Mouse (Mus musculus): ENCODE measurements around the gene Hnrnpa2b1.

Hnrnpa2b1 gene

GRCm38 (mm10) chr6:51468891-51469561 is 668 bp downstream of the Hnrnpa2b1 start:
- DNase-seq (ENCODE audit: low spot score in 2 of 2) = peak; percentile 50 to 72

GRCm38 (mm10) chr6:51467649-51468048 is 2.0 kb downstream of the Hnrnpa2b1 start:
- DNase-seq (ENCODE audit: low spot score in 2 of 2) = no peak

- no peak for DNase-seq (ENCODE audit: low spot score in 2 of 2)
Observed at GRCm38 (mm10) chr6:51460363-51460762, 9.3 kb downstream of the Hnrnpa2b1 start.

GRCm38 (mm10) chr6:51460021-51460360 is 9.7 kb downstream of the Hnrnpa2b1 start:
- no peak for DNase-seq (ENCODE audit: low spot score in 2 of 2)

- DNase-seq (ENCODE audit: low spot score in 2 of 2) = no peak
Observed at GRCm38 (mm10) chr6:51459313-51460020, 10.2 kb downstream of the Hnrnpa2b1 start.

GRCm38 (mm10) chr6:51458925-51459312 is 10.8 kb downstream of the Hnrnpa2b1 start:
- no peak for DNase-seq (ENCODE audit: low spot score in 2 of 2)

GRCm38 (mm10) chr6:51457770-51458387 is 11.8 kb downstream of the Hnrnpa2b1 start:
- DNase-seq (ENCODE audit: low spot score in 2 of 2) = no peak

GRCm38 (mm10) chr6:51457283-51457682 is 12.4 kb downstream of the Hnrnpa2b1 start:
- DNase-seq (ENCODE audit: low spot score in 2 of 2) = no peak

GRCm38 (mm10) chr6:51456198-51456597 is 13.5 kb downstream of the Hnrnpa2b1 start:
- no peak for DNase-seq (ENCODE audit: low spot score in 2 of 2)

- DNase-seq (ENCODE audit: low spot score in 2 of 2) = no peak
Observed at GRCm38 (mm10) chr6:51454949-51455348, 14.7 kb downstream of the Hnrnpa2b1 start.

GRCm38 (mm10) chr6:51452927-51453503 is 16.7 kb downstream of the Hnrnpa2b1 start:
- DNase-seq (ENCODE audit: low spot score in 2 of 2) = no peak

- DNase-seq (ENCODE audit: low spot score in 2 of 2) = no peak
Observed at GRCm38 (mm10) chr6:51442191-51442835, 27.4 kb downstream of the Hnrnpa2b1 start.

GRCm38 (mm10) chr6:51438826-51439330 is 30.8 kb downstream of the Hnrnpa2b1 start:
- no peak for DNase-seq (ENCODE audit: low spot score in 2 of 2)

- no peak for DNase-seq (ENCODE audit: low spot score in 2 of 2)
Observed at GRCm38 (mm10) chr6:51437665-51438064, 32.0 kb downstream of the Hnrnpa2b1 start.

GRCm38 (mm10) chr6:51434270-51434669 is 35.4 kb downstream of the Hnrnpa2b1 start:
- DNase-seq (ENCODE audit: low spot score in 2 of 2) = no peak

GRCm38 (mm10) chr6:51432535-51433397 is 36.9 kb downstream of the Hnrnpa2b1 start, which contains the start of gene Nfe2l3:
Nfe2l3 (plus strand) TSS chr6:51432670.
- no peak for DNase-seq (ENCODE audit: low spot score in 2 of 2)

- no peak for DNase-seq (ENCODE audit: low spot score in 2 of 2)
Observed at GRCm38 (mm10) chr6:51424537-51424936, 45.2 kb downstream of the Hnrnpa2b1 start.

GRCm38 (mm10) chr6:51423466-51424122 is 46.1 kb downstream of the Hnrnpa2b1 start:
- DNase-seq (ENCODE audit: low spot score in 2 of 2) = no peak

- DNase-seq (ENCODE audit: low spot score in 2 of 2) = no peak
Observed at GRCm38 (mm10) chr6:51417306-51417936, 52.3 kb downstream of the Hnrnpa2b1 start.

GRCm38 (mm10) chr6:51416433-51416832 is 53.3 kb downstream of the Hnrnpa2b1 start:
- no peak for DNase-seq (ENCODE audit: low spot score in 2 of 2)
